Mouse (Mus musculus) olfactory bulb, adult 2 months (tissue): ENCODE data around the gene Ttll6. TPM values are rescaled to one million over a fixed set of nuclear protein-coding genes. Genes with fewer than 3 reads are reported as not detected.
A peak's percentile ranks its signal among the peaks of the same experiment; 100 is the strongest.

Experiments
- H3K27ac ChIP-seq: fragments of 200-500 bp; 2 replicates; pipeline ENCODE4 v1.5.1; 2012; ENCODE audit warnings: low read depth, low read length; ENCODE audit not compliant: insufficient read depth
- H3K4me1 ChIP-seq: fragments of 200-500 bp; 2 replicates; pipeline ENCODE4 v1.6.1; 2012; ENCODE audit warnings: low read length; ENCODE audit not compliant: control insufficient read depth, insufficient read depth
- H3K4me3 ChIP-seq: fragments of 200-500 bp; 2 replicates; pipeline ENCODE4 v1.5.1; 2012; ENCODE audit warnings: mild to moderate bottlenecking, low read depth, low read length, moderate library complexity; ENCODE audit not compliant: insufficient read depth
- CTCF ChIP-seq: fragments of 200-500 bp; IDR thresholded peaks from 2 replicates; pipeline ENCODE4 v1.5.1; 2012; ENCODE audit warnings: low read depth, mild to moderate bottlenecking, low read length, moderate library complexity; ENCODE audit not compliant: insufficient read depth
- POLR2A ChIP-seq: fragments of 200-500 bp; IDR thresholded peaks from 2 replicates; pipeline ENCODE4 v1.6.1; 2012; ENCODE audit warnings: mild to moderate bottlenecking, low read depth, low read length, moderate library complexity; ENCODE audit not compliant: insufficient read depth
- WGBS: fragments of 180-500 bp; shearing (Covaris S2); methylation state at CpG from one replicate; pipeline ENCODE4 v1.1.7; 2018; 5-methylcytosine and 5-hydroxymethylcytosine counted together
- polyA plus RNA-seq: library from polyadenylated mRNA; stranded (reverse); fragments of >200 nt; gene quantifications from 2 replicates; pipeline ENCODE4 v1.2.4, GENCODE M21; 2012; ENCODE audit warnings: low replicate concordance; ENCODE audit not compliant: missing spikeins, insufficient read depth, insufficient read length

Gene Ttll6
- polyA plus RNA-seq, 1 experiment: not detected

- Histone ChIP-seq H3K4me1 (no peaks in the 10 kb centered on the region), H3K4me3 (no peak overlapping the region), H3K27ac (no peak overlapping the region)
- 42% methylated on average over 4 of the region's 4 CpGs for WGBS
- TF ChIP-seq POLR2A (no peak), CTCF (no peak)
Observed at GRCm38 (mm10) chr11:96143766-96144165, 10.2 kb downstream of the Ttll6 start.

GRCm38 (mm10) chr11:96145622-96146270 is 12.2 kb downstream of the Ttll6 start:
- no peaks in the 10 kb centered on the region for H3K4me1 ChIP-seq
- no peak overlapping the region for H3K27ac ChIP-seq
- TF ChIP-seq POLR2A (no peak), CTCF (peak; percentile 33; the same call in 1 of the 2 replicates)
- WGBS: 4% methylated on average over 15 of the region's 15 CpGs
- no peak overlapping the region for H3K4me3 ChIP-seq

GRCm38 (mm10) chr11:96147471-96147870 is 13.9 kb downstream of the Ttll6 start:
- 73% methylated on average over 6 of the region's 6 CpGs for WGBS
- Histone ChIP-seq H3K27ac (no peak overlapping the region), H3K4me3 (no peak overlapping the region), H3K4me1 (no peaks in the 10 kb centered on the region)
- no peak for TF ChIP-seq POLR2A
- TF ChIP-seq CTCF: no peak

- Histone ChIP-seq H3K4me3 (no peak overlapping the region), H3K27ac (no peak overlapping the region), H3K4me1 (no peaks in the 10 kb centered on the region)
- no peak for TF ChIP-seq CTCF
- no peak for TF ChIP-seq POLR2A
- WGBS: 65% methylated on average over 12 of the region's 12 CpGs
Observed at GRCm38 (mm10) chr11:96164769-96165168, 31.2 kb downstream of the Ttll6 start.

- TF ChIP-seq POLR2A (no peak), CTCF (no peak)
- 20% methylated on average over 9 of the region's 9 CpGs for WGBS
- H3K4me1 ChIP-seq: no peaks in the 10 kb centered on the region
- H3K27ac ChIP-seq: no peak overlapping the region
- no peak overlapping the region for H3K4me3 ChIP-seq
Observed at GRCm38 (mm10) chr11:96168125-96168524, 34.5 kb downstream of the Ttll6 start.

- 12% methylated on average over 7 of the region's 7 CpGs for WGBS
- no peak overlapping the region for H3K27ac ChIP-seq
- H3K4me1 ChIP-seq: no peaks in the 10 kb centered on the region
- no peak overlapping the region for H3K4me3 ChIP-seq
- no peak for TF ChIP-seq CTCF
- no peak for TF ChIP-seq POLR2A
Observed at GRCm38 (mm10) chr11:96169016-96169415, 35.4 kb downstream of the Ttll6 start.

GRCm38 (mm10) chr11:96170711-96171379 is 37.3 kb downstream of the Ttll6 start:
- 3% methylated on average over 20 of the region's 20 CpGs for WGBS
- TF ChIP-seq POLR2A (no peak), CTCF (no peak)
- Histone ChIP-seq H3K4me1 (no peaks in the 10 kb centered on the region), H3K4me3 (no peak overlapping the region), H3K27ac (no peak overlapping the region)

GRCm38 (mm10) chr11:96171601-96172000 is 38.0 kb downstream of the Ttll6 start:
- TF ChIP-seq CTCF (no peak), POLR2A (no peak)
- WGBS: 9% methylated on average over 3 of the region's 3 CpGs

GRCm38 (mm10) chr11:96172511-96173287 is 39.1 kb downstream of the Ttll6 start:
- no peak overlapping the region for H3K4me3 ChIP-seq
- under 1% methylated on average over 25 of the region's 25 CpGs for WGBS
- no peaks in the 10 kb centered on the region for H3K4me1 ChIP-seq
- no peak overlapping the region for H3K27ac ChIP-seq
- TF ChIP-seq CTCF: no peak
- no peak for TF ChIP-seq POLR2A

More at GRCm38 (mm10) chr11:96171601-96172000, 38.0 kb downstream of the Ttll6 start:
- H3K4me1 ChIP-seq: no peaks in the 10 kb centered on the region
- no peak overlapping the region for H3K27ac ChIP-seq
- H3K4me3 ChIP-seq: no peak overlapping the region
